Mouse (Mus musculus) midbrain, embryonic 13.5 days (tissue): ENCODE results near the gene Gbf1. TPM values are rescaled to one million over a fixed set of nuclear protein-coding genes. Genes with fewer than 3 reads are reported as not detected.

Source experiments
- ATAC-seq: fragments of 200-750 bp; cut with Nextera tagmentation; 2 replicates; pipeline ENCODE4 v1.8.0; 2017; ENCODE audit warnings: mild to moderate bottlenecking, moderate TSS enrichment, moderate library complexity
- H3K27ac ChIP-seq: fragments of 300-500 bp; sonication (generic); 2 replicates; pipeline ENCODE4 v1.5.1; 2015; ENCODE audit warnings: inconsistent platforms, mild to moderate bottlenecking, moderate library complexity
- H3K27me3 ChIP-seq: fragments of 300-500 bp; sonication (generic); 2 replicates; pipeline ENCODE4 v1.6.1; 2015; ENCODE audit warnings: mild to moderate bottlenecking, inconsistent platforms
- H3K36me3 ChIP-seq: fragments of 300-500 bp; sonication (generic); 2 replicates; pipeline ENCODE4 v1.6.1; 2015; ENCODE audit warnings: mild to moderate bottlenecking, inconsistent platforms
- H3K4me1 ChIP-seq: fragments of 300-500 bp; sonication (generic); replicated peaks from 2 replicates; pipeline ENCODE4 v1.6.1; 2015; ENCODE audit warnings: inconsistent platforms
- H3K4me2 ChIP-seq: fragments of 300-500 bp; sonication (generic); replicated peaks from 2 replicates; pipeline ENCODE4 v1.6.1; 2015; ENCODE audit warnings: moderate library complexity, mild to moderate bottlenecking, inconsistent platforms
- H3K4me3 ChIP-seq: fragments of 300-500 bp; sonication (generic); replicated peaks from 2 replicates; pipeline ENCODE4 v1.5.1; 2015; ENCODE audit warnings: mild to moderate bottlenecking, inconsistent platforms
- H3K9ac ChIP-seq: fragments of 300-500 bp; sonication (generic); replicated peaks from 2 replicates; pipeline ENCODE4 v1.6.1; 2015; ENCODE audit warnings: mild to moderate bottlenecking, inconsistent platforms
- H3K9me3 ChIP-seq: fragments of 300-500 bp; sonication (generic); 2 replicates; pipeline ENCODE4 v1.6.1; 2016; ENCODE audit warnings: mild to moderate bottlenecking, inconsistent platforms
- WGBS: fragments of 180-500 bp; shearing (Covaris S2); methylation state at CpG from one replicate; pipeline ENCODE4 v1.1.7; 2015; 5-methylcytosine and 5-hydroxymethylcytosine counted together
- polyA plus RNA-seq: library from polyadenylated mRNA; unstranded; fragments of >200 nt; fragmentation: Nextera tagmentation; extraction: Ambion mirVana; gene quantifications from 2 replicates; pipeline ENCODE4 v1.2.1, GENCODE M21; 2015

Gbf1 gene
- polyA plus RNA-seq, 1 experiment from 2014 or later, result 70.5 TPM

DNA sequence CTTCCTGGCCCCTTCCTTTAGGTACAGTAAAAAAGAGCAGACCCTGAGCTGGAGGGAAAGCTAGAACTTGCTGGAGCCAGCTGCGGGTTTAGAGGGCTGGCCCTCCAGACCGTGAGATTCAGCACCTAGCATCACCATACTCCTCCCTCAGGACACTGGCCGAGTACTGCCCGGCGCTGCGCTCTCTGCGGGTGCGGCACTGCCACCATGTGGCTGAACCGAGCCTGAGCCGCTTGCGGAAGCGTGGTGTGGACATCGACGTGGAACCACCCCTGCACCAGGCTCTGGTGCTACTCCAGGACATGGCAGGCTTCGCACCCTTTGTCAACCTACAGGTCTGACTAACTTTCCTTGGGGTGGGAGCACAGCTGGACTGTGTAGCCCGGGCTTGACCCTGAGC, 177.6 kb downstream of the Gbf1 start:
- no peak overlapping the region; the same call in 1 of the 2 replicates for H3K27ac ChIP-seq
- ATAC-seq, result peak; percentile 14
- H3K27me3 ChIP-seq, result peaks cover 5% of the 10 kb centered on the region; the same call in 1 of the 2 replicates
- peak overlapping the region; percentile 100 for H3K4me2 ChIP-seq
- peaks cover 44% of the 10 kb centered on the region for H3K4me1 ChIP-seq
- no peaks in the 10 kb centered on the region for H3K9me3 ChIP-seq
- 5% methylated on average over 16 of the region's 16 CpGs for WGBS
- H3K9ac ChIP-seq, result no peak overlapping the region
- H3K4me3 ChIP-seq, result peak overlapping the region; percentile 62
- H3K36me3 ChIP-seq, result peaks cover 27% of the 10 kb centered on the region

DNA sequence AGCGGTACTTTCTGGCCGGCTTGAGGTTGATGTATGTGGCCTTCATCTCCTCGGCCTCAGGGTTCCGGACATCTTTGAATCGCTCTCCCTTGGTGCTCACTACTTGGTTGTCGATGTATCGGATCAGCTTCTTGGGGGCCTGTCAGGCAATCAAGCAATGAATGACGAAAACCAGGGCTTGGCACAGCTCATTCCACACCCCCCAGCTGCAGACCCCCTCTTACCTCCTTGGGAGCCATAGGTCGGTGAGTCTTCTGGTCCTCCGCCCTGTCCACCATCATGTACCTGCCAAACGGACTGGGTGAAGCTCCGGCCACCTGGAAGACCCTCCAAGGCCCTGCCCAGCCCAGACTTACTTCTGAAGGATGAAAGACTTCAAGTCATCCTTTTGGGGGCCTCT, 178.4 kb downstream of the Gbf1 start:
- no peak overlapping the region for H3K4me3 ChIP-seq
- H3K9ac ChIP-seq, result no peak overlapping the region
- no peaks in the 10 kb centered on the region for H3K27me3 ChIP-seq
- no peak for ATAC-seq
- H3K27ac ChIP-seq, result no peak overlapping the region
- no peak overlapping the region for H3K4me2 ChIP-seq
- 95% methylated on average over 12 of the region's 12 CpGs for WGBS
- H3K9me3 ChIP-seq, result no peaks in the 10 kb centered on the region
- H3K4me1 ChIP-seq, result peaks cover 36% of the 10 kb centered on the region
- H3K36me3 ChIP-seq, result peaks cover 27% of the 10 kb centered on the region

DNA sequence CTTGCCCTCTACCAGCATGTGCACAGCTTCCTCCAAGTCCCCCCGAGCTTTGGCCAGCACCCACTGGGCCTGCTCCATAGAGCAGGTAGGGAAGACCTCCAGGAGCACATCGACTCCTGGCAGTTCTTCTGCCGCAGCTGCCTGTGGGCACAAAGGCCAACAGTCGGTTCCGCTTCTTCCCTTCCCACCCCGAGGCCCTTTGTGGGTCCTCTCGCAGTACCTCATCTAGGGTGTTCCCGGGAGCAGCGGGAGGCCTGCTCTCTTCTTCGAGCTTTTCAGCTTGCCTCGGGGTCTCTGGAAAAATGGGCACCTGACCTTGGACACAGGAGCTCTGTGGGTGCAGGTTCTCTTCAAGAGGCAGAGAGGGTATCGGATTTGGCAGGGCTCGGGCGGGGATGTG, 179.0 kb downstream of the Gbf1 start:
- Histone ChIP-seq H3K27me3 (no peaks in the 10 kb centered on the region), H3K4me2 (no peak overlapping the region), H3K9ac (no peak overlapping the region), H3K4me1 (peaks cover 31% of the 10 kb centered on the region), H3K36me3 (peaks cover 27% of the 10 kb centered on the region), H3K4me3 (no peak overlapping the region), H3K27ac (no peak overlapping the region), H3K9me3 (no peaks in the 10 kb centered on the region)
- 90% methylated on average over 14 of the region's 14 CpGs for WGBS
- no peak for ATAC-seq

DNA sequence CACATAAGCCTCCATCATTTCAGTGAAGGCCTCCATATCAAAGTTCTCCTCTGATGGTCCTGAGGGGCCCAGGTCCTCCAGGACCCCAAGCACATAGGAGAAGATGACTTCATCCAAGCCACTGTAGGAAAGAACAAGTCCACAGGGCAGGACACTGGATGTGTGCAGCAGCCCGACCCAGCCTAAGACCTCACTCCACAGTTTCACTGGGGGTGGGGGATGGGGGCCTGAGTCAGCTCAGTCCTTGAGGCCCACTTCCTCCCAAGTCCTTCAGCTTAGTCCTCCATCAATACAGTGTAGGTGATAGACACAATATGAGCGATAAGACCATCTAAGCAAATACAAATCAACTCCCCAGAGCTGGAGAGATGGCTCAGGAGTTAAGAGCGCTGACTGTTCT, 179.6 kb downstream of the Gbf1 start:
- peaks cover 27% of the 10 kb centered on the region for H3K4me1 ChIP-seq
- ATAC-seq, result no peak
- H3K9ac ChIP-seq, result no peak overlapping the region
- H3K36me3 ChIP-seq, result peaks cover 27% of the 10 kb centered on the region
- 88% methylated on average over 3 of the region's 3 CpGs for WGBS
- no peaks in the 10 kb centered on the region for H3K9me3 ChIP-seq
- no peak overlapping the region for H3K27ac ChIP-seq
- no peak overlapping the region for H3K4me3 ChIP-seq
- H3K27me3 ChIP-seq, result no peaks in the 10 kb centered on the region
- no peak overlapping the region for H3K4me2 ChIP-seq

DNA sequence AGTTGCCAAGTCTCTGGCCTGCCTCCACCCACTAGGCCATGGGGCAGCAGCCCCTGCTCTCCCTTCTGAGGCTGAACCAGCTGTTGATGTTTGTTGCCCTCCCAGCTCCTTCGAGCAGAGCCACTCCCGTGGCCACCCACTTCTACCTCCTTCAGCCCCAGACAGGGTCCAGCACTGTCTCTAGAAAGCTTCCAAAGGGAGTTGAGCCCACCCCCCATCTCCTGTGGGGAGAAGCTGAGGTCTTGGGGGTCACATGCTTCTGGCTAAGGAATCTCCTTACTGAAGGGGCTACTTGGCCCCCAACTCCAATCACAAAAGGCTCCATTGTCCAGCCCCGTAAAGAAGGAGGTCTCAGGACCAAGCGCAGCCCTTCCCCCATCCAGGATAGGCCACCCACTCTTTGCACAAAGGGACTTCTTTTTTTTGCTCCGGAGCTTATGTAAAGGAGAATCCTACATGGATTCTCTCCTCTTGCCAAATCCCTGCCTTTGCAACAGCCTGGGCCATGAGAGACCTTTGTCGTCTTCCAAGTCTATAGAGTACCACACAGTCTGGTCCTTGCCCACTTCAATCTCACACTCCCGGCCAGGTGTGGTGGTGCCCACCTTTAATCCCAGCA, 180.5 kb downstream of the Gbf1 start:
- 29% methylated on average over 7 of the region's 7 CpGs for WGBS
- Histone ChIP-seq H3K27me3 (no peaks in the 10 kb centered on the region), H3K9ac (no peak overlapping the region), H3K4me1 (peaks cover 28% of the 10 kb centered on the region), H3K27ac (no peak overlapping the region), H3K36me3 (peaks cover 27% of the 10 kb centered on the region), H3K4me3 (no peak overlapping the region), H3K9me3 (no peaks in the 10 kb centered on the region), H3K4me2 (no peak overlapping the region)
- no peak for ATAC-seq

DNA sequence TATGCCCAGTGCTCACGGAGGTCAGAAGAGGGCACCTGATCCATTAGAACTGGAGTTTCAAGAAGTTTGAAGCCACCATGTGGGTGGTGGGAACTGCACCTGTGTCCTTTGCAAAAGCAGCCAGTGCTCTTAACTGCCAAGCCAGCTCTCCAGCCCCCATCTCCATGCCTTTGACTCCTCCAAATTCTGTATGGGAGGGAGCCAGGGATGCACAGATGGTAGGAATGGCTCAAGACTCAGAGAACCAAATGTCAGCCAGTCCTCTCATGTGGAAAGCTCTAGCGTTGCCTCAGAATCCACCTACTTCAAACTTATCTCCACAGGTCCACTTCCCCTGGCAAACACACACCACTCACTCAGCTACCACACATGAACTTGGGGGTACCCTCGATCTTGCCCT, 181.6 kb downstream of the Gbf1 start:
- no peak for ATAC-seq
- WGBS, result 83% methylated on average over 3 of the region's 3 CpGs
- Histone ChIP-seq H3K36me3 (peaks cover 27% of the 10 kb centered on the region), H3K9me3 (no peaks in the 10 kb centered on the region), H3K9ac (no peak overlapping the region), H3K4me1 (peaks cover 29% of the 10 kb centered on the region), H3K4me3 (no peak overlapping the region), H3K27ac (no peak overlapping the region), H3K27me3 (no peaks in the 10 kb centered on the region), H3K4me2 (no peak overlapping the region)

Other genes with a start within 250 kb of the Gbf1 start
- 22.1 and 23.4 TPM in 2 replicates for gene Armh3, start 154.0 kb upstream of the Gbf1 start, polyA plus RNA-seq
- gene Hps6, start 149.0 kb upstream of the Gbf1 start, polyA plus RNA-seq, result 2.0 TPM in 2 replicates
- 20.5 and 21.8 TPM in 2 replicates for gene Pprc1, start 107.6 kb upstream of the Gbf1 start, polyA plus RNA-seq
- gene Ldb1, start 107.3 kb upstream of the Gbf1 start, polyA plus RNA-seq, result 121 and 140 TPM in 2 replicates
- gene Nolc1, start 76.6 kb upstream of the Gbf1 start, polyA plus RNA-seq, result 82.9 and 85.4 TPM in 2 replicates
- 1.1 TPM in 1 of 2 replicates, not detected in the other for gene Elovl3, start 20.6 kb upstream of the Gbf1 start, polyA plus RNA-seq
- gene Pitx3, start 4.2 kb upstream of the Gbf1 start, polyA plus RNA-seq, result 1.6 and 9.9 TPM in 2 replicates
- gene Nfkb2, start 151.8 kb downstream of the Gbf1 start, polyA plus RNA-seq, result 1.8 and 2.3 TPM in 2 replicates
- 61.7 and 69.0 TPM in 2 replicates for gene Psd, start 174.6 kb downstream of the Gbf1 start, polyA plus RNA-seq
- gene Fbxl15, start 175.7 kb downstream of the Gbf1 start, polyA plus RNA-seq, result 40.8 and 44.2 TPM in 2 replicates
- 290 TPM in 2 replicates for gene Cuedc2, start 186.2 kb downstream of the Gbf1 start, polyA plus RNA-seq
- gene Mfsd13a, start 188.6 kb downstream of the Gbf1 start, polyA plus RNA-seq, result 7.8 and 9.2 TPM in 2 replicates
- 1.7 TPM in 2 replicates for gene 2310034G01Rik, start 197.8 kb downstream of the Gbf1 start, polyA plus RNA-seq
- 331 and 333 TPM in 2 replicates for gene Actr1a, start 243.2 kb downstream of the Gbf1 start, polyA plus RNA-seq
- 27.7 and 28.6 TPM in 2 replicates for gene Sufu, start 244.4 kb downstream of the Gbf1 start, polyA plus RNA-seq